Mouse (Mus musculus) neural tube, embryonic 11.5 days (tissue): ENCODE measurements around the gene Mfrp. TPM values are rescaled to one million over a fixed set of nuclear protein-coding genes. Genes with fewer than 3 reads are reported as not detected.

Experiments
- ATAC-seq: fragments of 200-750 bp; cut with Nextera tagmentation; 2 replicates; pipeline ENCODE4 v1.8.0; 2017; ENCODE audit warnings: moderate number of reproducible peaks, mild to moderate bottlenecking, moderate TSS enrichment, moderate library complexity; ENCODE audit not compliant: insufficient read depth, low FRiP score, low TSS enrichment
- DNase-seq: peaks from one replicate; pipeline ENCODE4 v3.0.0-alpha.2; 2015; ENCODE audit warnings: low spot score
- H3K27ac ChIP-seq: fragments of 300-500 bp; sonication (generic); 2 replicates; pipeline ENCODE4 v1.5.1; 2014; ENCODE audit warnings: low read depth, mild to moderate bottlenecking, low read length
- H3K27me3 ChIP-seq: fragments of 300-500 bp; sonication (generic); 2 replicates; pipeline ENCODE4 v1.6.1; 2014; ENCODE audit warnings: mild to moderate bottlenecking, low read length, mixed read lengths; ENCODE audit not compliant: control insufficient read depth, insufficient read depth
- H3K36me3 ChIP-seq: fragments of 300-500 bp; sonication (generic); 2 replicates; pipeline ENCODE4 v1.6.1; 2014; ENCODE audit warnings: mild to moderate bottlenecking, low read length, moderate library complexity, mixed read lengths; ENCODE audit not compliant: control insufficient read depth, insufficient read depth
- H3K4me1 ChIP-seq: fragments of 300-500 bp; sonication (generic); 2 replicates; pipeline ENCODE4 v1.6.1; 2014; ENCODE audit warnings: low read length, mixed read lengths; ENCODE audit not compliant: control insufficient read depth, insufficient read depth
- H3K4me2 ChIP-seq: fragments of 300-500 bp; sonication (generic); 2 replicates; pipeline ENCODE4 v1.6.1; 2014; ENCODE audit warnings: low read depth, mild to moderate bottlenecking, moderate library complexity
- H3K4me3 ChIP-seq: fragments of 300-500 bp; sonication (generic); 2 replicates; pipeline ENCODE4 v1.5.1; 2014; ENCODE audit warnings: low read depth, low read length
- H3K9ac ChIP-seq: fragments of 300-500 bp; sonication (generic); 2 replicates; pipeline ENCODE4 v1.6.1; 2014; ENCODE audit warnings: mild to moderate bottlenecking, low read length
- H3K9me3 ChIP-seq: fragments of 300-500 bp; sonication (generic); 2 replicates; pipeline ENCODE4 v1.6.1; 2016; ENCODE audit warnings: low read length; ENCODE audit not compliant: control insufficient read depth
- WGBS: fragments of 180-500 bp; shearing (Covaris S2); extraction: QIAGEN DNeasy Blood & Tissue Kit; methylation state at CpG from one replicate; pipeline ENCODE4 v1.1.7; 2014; 5-methylcytosine and 5-hydroxymethylcytosine counted together
- polyA plus RNA-seq: library from polyadenylated mRNA; unstranded; fragments of >200 nt; fragmentation: Nextera tagmentation; extraction: Ambion mirVana; gene quantifications from 2 replicates; pipeline ENCODE4 v1.2.1, GENCODE M21; 2014

Gene Mfrp
- polyA plus RNA-seq, 1 experiment from 2014 or later = 0.21 TPM

DNA sequence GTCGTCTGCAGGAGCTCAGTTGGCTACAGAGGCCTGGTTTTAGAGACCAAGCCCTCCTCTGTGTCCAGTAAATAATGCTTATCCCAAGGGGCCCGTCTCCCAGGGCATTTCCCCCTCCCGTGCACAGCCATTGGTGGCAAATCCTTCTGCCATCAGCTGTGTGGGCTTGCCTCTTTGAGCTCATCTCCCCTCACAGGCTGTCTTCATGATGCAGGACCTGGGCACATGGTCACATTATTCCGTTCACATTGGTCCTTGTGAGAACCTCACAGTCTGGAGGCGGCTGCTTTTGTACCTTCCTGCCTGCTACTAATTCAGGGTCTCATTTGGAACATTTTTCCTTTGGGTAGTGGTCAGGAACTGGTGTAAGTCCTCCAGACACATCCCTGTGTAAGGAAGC, 40.4 kb downstream of the Mfrp start:
- H3K27ac ChIP-seq = no peak overlapping the region
- no peaks in the 10 kb centered on the region for H3K36me3 ChIP-seq
- no peak overlapping the region for H3K4me2 ChIP-seq
- DNase-seq = no peak
- no peaks in the 10 kb centered on the region for H3K4me1 ChIP-seq
- H3K27me3 ChIP-seq = 0 out of 2 replicates have a peak, but pooled peaks cover 3% of the 10 kb centered on the region
- H3K9ac ChIP-seq = no peak overlapping the region
- H3K9me3 ChIP-seq = no peaks in the 10 kb centered on the region
- 75% methylated on average over 5 of the region's 5 CpGs for WGBS
- ATAC-seq = no peak
- no peak overlapping the region for H3K4me3 ChIP-seq

DNA sequence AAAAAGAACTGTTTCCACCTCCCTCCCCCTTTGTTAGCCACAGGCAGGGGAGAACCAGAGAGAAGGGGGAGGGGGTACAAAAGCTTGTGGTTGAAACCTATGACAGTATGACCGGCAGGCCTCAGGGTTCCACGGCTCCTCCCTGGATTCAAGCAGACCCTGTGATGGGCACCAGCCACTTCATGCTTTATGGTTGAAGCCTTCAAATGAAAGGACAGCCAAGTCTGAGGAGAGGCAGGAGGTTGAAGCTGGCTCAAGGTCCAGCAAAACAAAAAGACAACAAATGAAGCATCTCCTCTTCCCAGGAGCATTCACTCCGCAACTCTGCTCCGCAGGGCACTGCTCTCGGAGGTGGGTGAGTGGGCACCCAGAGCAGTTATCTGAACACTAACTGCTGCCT, 41.9 kb downstream of the Mfrp start:
- Histone ChIP-seq H3K9me3 (no peaks in the 10 kb centered on the region), H3K36me3 (no peaks in the 10 kb centered on the region), H3K9ac (no peak overlapping the region), H3K27ac (no peak overlapping the region), H3K27me3 (no peaks in the 10 kb centered on the region), H3K4me1 (no peaks in the 10 kb centered on the region), H3K4me2 (no peak overlapping the region), H3K4me3 (no peak overlapping the region)
- ATAC-seq (no peak), DNase-seq (no peak)
- WGBS = 90% methylated on average over 5 of the region's 5 CpGs

DNA sequence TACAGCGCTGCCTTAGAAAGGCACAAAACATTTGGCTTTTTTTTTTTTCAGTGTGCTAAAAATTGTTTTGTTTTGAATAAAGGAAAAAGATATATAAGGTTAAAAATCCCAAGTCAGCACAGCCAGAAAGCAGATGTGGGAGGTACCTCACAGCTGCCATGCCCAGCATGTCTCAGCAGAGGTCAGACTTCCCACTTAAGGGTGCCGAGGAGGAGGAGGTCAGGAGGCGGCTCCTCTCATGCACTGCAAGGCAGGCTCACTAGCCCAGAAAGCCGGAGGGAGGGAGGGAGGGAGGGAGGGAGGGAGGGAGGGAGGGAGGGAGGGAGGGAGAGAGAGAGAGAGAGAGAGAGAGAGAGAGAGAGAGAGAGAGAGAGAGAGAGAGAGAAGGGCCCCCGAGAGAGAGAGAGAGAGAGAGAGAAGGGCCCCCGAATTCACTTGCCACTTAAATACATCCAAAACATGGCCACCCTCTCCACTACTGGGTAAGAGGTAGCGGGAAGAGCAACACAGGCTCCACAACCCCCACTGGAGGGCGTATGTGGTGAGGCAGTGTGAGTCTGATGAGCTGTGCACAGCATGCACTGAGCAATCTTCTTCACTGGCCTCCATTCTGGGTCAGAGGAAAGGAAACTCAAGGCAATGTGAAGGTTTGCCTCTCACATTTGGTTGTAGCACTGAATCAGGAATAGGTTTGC, 42.6 kb downstream of the Mfrp start:
- no peak for DNase-seq
- H3K4me3 ChIP-seq = no peak overlapping the region
- H3K27ac ChIP-seq = no peak overlapping the region
- H3K4me1 ChIP-seq = no peaks in the 10 kb centered on the region
- 35% methylated on average over 7 of the region's 8 CpGs for WGBS
- H3K9me3 ChIP-seq = no peaks in the 10 kb centered on the region
- no peak overlapping the region for H3K4me2 ChIP-seq
- no peak for ATAC-seq
- H3K36me3 ChIP-seq = no peaks in the 10 kb centered on the region; the same call in 1 of the 2 replicates
- H3K27me3 ChIP-seq = no peaks in the 10 kb centered on the region
- no peak overlapping the region for H3K9ac ChIP-seq

DNA sequence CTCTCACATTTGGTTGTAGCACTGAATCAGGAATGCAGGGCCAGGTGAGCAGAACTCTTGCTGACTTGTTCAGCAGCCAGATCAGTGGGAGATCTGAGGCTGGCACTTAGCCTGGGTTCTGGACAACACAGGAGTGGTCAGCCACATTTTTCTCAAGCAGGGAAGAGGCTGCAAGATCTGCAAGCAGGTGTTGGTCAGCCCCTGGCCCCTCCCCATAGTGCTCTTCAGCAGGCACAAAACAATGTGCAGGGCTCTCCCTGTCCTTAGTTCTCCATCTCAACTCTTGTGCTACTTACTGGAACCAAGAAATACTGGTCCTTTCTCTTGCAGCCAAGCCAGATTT, 43.2 kb downstream of the Mfrp start:
- Histone ChIP-seq H3K9ac (no peak overlapping the region), H3K27me3 (no peaks in the 10 kb centered on the region), H3K4me1 (no peaks in the 10 kb centered on the region), H3K27ac (no peak overlapping the region), H3K9me3 (no peaks in the 10 kb centered on the region), H3K4me2 (no peak overlapping the region), H3K4me3 (no peak overlapping the region), H3K36me3 (no peaks in the 10 kb centered on the region; the same call in 1 of the 2 replicates)
- no peak for DNase-seq
- no peak for ATAC-seq

DNA sequence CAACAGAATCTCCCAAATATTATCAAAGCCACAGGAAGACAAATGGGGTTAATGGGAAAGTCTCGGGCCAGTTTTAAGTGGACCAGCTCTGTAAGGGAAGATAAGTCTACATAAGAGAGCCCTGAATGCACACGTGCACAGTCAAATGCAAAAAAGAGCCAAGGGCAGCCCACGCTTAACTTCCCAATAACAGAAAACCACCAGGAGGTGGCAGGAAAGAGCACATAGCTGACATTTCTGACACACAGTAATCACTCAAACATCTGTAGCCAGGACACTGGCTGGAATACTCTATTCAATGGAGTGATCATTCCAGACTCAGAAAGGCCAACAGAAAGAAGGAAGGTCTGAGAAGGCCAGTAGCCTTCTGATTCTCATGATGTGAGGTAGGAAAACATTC, 45.8 kb downstream of the Mfrp start:
- Histone ChIP-seq H3K9me3 (no peaks in the 10 kb centered on the region), H3K36me3 (no peaks in the 10 kb centered on the region; the same call in 1 of the 2 replicates), H3K4me3 (no peak overlapping the region), H3K27ac (no peak overlapping the region), H3K4me1 (no peaks in the 10 kb centered on the region), H3K27me3 (no peaks in the 10 kb centered on the region), H3K9ac (no peak overlapping the region), H3K4me2 (no peak overlapping the region)
- ATAC-seq = no peak
- 85% methylated on average over 3 of the region's 3 CpGs for WGBS
- no peak for DNase-seq

Other genes with a start within 250 kb of the Mfrp start
- not detected in 2 replicates for gene Thy1, start 58.3 kb upstream of the Mfrp start, polyA plus RNA-seq
- 10.5 and 11.7 TPM in 2 replicates for gene Usp2, start 34.7 kb upstream of the Mfrp start, polyA plus RNA-seq
- gene C1qtnf5, start 5.5 kb downstream of the Mfrp start, polyA plus RNA-seq = 0.27 and 0.31 TPM in 2 replicates
- gene Gm49380, start 11.8 kb downstream of the Mfrp start, polyA plus RNA-seq = 0.20 and 0.95 TPM in 2 replicates
- 62.4 and 71.1 TPM in 2 replicates for gene Rnf26, start 11.8 kb downstream of the Mfrp start, polyA plus RNA-seq
- 14.3 and 15.0 TPM in 2 replicates for gene Mcam, start 32.7 kb downstream of the Mfrp start, polyA plus RNA-seq
- 19.1 and 22.2 TPM in 2 replicates for gene Cbl, start 132.3 kb downstream of the Mfrp start, polyA plus RNA-seq
- not detected in 2 replicates for gene Ccdc153, start 138.9 kb downstream of the Mfrp start, polyA plus RNA-seq
- 0.11 TPM in 1 of 2 replicates, not detected in the other for gene Pdzd3, start 149.7 kb downstream of the Mfrp start, polyA plus RNA-seq
- 2.4 and 3.2 TPM in 2 replicates for gene Nlrx1, start 166.9 kb downstream of the Mfrp start, polyA plus RNA-seq
- 4.5 and 5.0 TPM in 2 replicates for gene Abcg4, start 186.9 kb downstream of the Mfrp start, polyA plus RNA-seq
- gene Hinfp, start 203.9 kb downstream of the Mfrp start, polyA plus RNA-seq = 23.6 and 26.9 TPM in 2 replicates
- gene C2cd2l, start 218.6 kb downstream of the Mfrp start, polyA plus RNA-seq = 14.9 and 17.1 TPM in 2 replicates
- gene Dpagt1, start 224.3 kb downstream of the Mfrp start, polyA plus RNA-seq = 47.6 and 48.6 TPM in 2 replicates
- gene H2afx, start 233.0 kb downstream of the Mfrp start, polyA plus RNA-seq = 366 and 382 TPM in 2 replicates
- 139 and 140 TPM in 2 replicates for gene Hmbs, start 242.5 kb downstream of the Mfrp start, polyA plus RNA-seq